Mouse (Mus musculus): Measurements from ENCODE around the gene Omp. TPM values are rescaled to one million over a fixed set of nuclear protein-coding genes. Genes with fewer than 3 reads are reported as not detected.

Gene Omp
- total RNA-seq, 2 experiments from 2014 or later = 1.1 to 1.5 TPM

DNA sequence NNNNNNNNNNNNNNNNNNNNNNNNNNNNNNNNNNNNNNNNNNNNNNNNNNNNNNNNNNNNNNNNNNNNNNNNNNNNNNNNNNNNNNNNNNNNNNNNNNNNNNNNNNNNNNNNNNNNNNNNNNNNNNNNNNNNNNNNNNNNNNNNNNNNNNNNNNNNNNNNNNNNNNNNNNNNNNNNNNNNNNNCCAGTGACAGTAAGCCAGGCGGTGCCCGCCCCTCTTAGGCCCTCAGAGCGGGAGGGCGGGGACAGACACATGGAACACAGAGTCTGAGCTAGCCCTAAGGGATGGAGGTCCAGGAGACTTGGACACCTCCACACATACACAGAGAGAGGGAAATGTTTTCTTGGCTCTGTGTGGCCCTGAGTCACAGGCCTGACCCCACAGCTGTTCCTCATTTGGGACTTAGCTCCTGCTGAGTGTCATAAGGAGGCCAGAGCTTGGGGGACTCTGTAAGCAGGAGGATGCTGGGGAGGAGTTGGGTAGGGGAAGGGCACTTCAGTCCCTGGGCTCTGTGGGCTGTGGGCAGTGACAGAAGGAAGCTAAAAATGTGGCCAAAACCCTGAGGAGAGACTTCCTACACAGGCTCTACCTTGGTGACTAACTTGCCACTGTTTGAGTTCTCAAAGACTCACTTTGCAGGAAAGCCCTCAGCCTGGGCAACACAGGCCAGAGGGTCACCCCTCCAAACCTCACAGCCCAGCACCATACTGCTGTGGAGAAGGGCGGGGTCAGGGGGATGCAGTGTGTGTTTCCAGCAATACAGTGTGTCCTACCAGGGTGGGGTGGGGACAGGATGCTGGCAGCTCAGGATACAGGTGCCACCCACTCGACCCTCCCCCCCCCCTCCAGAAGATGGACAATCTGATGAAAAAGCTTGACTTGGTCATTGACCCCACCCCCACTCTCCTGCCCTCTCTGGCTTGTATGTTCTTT, 26.1 kb upstream of the Omp start:
- no peak for DNase-seq (ENCODE audit: low spot score in 2 of 2)

DNA sequence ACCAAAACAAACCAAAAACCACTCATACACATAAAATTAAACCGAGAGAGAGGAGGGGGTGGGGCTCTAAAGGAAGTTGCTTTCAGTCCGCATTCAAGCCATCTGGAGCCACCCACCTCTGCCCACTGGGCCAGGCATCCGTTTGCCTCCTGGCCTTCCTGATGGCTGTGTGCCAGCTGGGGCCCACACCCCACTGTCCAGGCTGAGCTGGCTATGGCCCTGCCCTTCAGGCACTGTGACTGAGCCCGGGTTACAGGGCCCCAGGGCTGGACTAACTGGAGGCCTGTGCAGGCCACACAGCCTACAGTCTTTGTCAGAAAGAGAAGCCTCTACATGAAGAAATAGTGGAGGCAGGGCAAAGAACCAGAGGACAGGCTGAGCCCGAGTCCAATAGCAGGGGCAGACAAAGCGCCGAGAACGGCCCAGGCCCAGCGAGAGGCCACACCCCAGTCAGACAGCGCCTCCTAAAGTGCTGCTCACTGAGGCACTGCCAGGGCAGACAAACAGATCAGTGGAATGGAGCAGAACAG, 19.8 kb upstream of the Omp start:
- DNase-seq (ENCODE audit: low spot score in 2 of 2) = no peak

DNA sequence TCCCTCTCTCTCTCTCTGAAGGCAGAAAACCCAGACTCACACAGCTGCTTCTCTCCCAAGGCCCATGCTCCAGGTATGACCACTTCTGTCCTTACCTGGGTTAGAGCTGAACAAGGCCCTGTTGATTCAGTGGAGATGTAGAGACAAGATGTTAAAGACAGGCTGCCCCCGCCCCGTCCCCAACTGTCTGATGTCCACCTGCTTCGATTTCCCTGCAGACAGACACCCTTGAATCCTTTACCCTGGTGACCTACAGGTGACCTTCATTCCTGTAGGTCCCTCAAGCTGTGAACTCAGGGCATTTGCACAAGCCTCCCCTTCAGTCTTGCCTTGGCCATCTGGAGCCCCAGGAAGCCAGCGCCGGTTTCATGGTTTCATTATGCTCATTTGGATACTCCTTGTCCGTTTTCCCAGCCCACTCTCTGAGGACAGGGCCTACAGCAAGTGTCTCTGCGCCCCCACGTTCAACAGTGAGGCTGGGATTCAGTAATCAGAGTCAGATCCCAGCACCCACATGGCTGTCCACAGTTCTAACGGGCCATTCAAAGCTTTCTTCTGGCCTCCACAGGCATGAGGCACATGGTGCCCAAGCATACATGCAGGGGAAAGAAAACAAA, 19.2 kb upstream of the Omp start:
- DNase-seq (ENCODE audit: low spot score in 2 of 2) = no peak

DNA sequence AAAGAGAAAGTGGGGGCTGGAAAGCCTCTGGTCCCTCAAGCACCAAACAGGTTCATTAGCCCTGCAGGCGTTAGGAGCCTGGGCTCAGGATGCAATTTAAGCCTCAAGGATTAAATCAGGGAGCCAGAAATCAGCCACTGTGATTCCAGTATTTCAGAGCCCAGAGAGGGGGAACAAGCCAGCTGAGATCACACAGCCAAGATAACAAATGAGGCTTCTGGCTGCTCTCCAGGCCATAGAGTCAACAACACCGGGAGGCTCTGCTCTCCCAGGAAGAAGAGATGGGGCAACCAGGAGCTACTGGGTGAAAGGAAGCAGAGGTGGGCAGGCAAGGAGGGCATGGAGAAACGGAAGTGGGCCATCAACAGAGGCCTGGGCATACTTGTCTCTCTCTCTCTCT, 18.4 kb upstream of the Omp start:
- no peak for DNase-seq (ENCODE audit: low spot score in 2 of 2)

DNA sequence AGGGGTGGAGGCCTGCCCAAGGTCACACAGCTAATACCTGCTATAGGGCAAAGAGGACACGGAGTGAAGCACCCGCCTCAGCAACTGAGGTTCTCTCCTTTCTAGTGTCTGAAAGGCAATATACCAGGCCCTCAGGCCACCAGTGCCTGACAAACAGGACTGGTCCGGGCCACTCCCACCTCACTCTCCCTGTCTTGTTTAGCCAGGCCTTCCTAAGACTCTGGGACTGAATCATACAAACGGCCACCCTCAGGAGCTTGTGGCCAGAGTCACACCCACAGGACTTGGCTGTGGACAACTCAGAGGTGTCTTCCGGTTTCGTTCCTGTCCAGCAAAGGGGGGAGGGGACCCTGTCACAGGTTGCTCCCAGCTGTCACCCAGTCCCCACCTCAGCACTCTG, 16.9 kb upstream of the Omp start:
- no peak for DNase-seq (ENCODE audit: low spot score in 2 of 2)

DNA sequence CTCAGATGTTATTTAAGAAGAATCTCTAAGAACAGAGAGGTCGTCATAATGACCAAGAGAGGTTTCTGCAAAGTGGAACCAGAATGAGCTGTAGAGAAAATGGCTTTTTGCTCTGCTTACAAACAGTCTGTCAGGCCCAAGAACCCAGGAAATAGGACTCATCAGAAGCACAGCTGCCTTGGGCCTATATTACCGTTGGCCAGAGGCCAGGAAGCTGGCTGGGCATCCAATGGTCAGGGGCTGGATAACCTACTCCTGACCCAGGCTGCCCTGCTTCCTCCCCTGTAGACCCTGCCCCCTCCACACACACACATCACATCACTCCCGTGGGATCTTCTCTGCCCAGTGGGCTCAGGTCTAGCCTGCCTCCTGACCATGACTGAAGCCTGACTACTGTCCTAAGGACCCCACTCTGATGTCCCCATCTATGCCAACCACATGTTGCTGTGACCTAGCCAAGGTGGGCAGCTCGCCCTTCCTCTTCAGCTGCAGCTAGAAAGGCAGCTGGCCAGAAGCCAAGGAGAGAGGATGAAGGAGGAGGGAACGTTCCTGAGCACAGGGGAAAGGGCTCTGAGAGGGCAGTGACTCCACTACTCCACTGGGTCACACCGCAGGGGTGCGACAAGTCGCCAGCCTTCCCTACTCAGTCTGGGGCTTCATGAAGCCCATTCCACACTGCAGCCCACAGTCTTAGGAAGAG, 14.9 kb upstream of the Omp start:
- no peak for DNase-seq (ENCODE audit: low spot score in 2 of 2)

DNA sequence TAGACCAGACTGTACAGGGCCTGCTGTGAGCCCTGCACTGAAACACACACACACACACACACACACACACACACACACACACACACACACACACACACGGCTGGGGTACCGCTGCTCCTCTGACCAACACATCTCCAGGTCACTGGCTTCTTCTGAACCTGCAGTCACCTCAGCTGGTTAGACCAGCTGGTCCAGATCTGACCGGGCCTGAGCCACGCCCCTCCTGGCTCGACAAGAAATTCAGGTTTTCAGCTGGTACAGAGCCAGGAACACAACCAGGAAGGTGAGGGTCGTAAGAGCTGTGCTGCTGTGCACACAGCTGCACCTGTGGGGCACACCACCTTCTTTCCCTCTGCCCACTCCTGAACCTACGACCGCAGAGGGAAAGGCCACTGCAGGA, 13.2 kb upstream of the Omp start:
- DNase-seq (ENCODE audit: low spot score in 2 of 2) = no peak

DNA sequence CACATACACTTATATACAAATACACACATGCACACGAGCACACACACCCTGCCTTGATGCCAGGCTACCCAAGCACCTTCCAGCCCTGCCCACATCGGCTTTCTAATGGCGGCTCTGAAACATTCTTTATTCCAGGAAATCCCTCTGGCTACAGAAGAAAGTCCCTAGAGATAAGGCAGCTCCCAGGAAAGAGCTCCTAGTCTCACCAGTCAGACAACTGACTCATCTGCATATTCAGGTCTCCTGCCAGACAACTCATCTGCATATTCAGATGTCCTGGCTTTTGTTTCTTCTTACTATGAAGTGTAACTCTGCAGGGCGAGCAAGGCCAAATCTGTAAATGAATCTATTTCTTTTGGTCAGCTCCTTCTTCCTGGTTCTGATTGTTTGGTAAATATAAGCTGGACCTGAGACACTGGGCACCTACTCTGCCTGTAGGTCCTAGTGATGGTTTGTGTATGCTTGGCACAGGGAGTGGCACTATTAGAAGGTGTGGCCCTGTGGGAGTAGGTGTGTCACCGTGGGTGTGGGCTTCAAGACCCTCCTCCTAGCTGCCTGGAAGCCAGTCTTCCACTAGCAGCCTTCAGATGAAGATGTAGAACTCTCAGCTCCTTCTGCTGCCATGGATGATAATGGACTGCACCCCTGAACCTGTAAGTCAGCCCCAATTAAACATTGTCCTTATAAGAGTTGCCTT, 12.5 kb upstream of the Omp start:
- DNase-seq (ENCODE audit: low spot score in 2 of 2) = no peak

DNA sequence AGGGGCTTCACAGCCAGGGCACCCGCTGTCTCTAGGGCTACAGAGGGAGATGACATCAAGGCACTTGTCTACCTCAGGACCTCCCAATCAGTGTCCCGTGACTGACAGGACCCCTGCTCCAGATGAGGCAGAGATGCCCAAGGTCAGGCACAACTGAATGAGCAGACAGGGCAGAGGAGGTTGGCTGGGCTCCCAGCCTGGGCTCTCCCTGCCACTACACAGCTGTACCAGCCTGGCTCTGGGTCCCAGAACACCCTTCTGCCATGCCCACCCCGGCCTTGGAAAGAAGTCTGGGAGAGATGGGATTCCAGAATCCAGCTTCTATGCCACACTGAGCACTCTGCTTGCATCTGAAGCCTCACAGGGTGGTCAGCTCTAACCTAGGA, 11.0 kb upstream of the Omp start:
- DNase-seq (ENCODE audit: low spot score in 2 of 2) = no peak

DNA sequence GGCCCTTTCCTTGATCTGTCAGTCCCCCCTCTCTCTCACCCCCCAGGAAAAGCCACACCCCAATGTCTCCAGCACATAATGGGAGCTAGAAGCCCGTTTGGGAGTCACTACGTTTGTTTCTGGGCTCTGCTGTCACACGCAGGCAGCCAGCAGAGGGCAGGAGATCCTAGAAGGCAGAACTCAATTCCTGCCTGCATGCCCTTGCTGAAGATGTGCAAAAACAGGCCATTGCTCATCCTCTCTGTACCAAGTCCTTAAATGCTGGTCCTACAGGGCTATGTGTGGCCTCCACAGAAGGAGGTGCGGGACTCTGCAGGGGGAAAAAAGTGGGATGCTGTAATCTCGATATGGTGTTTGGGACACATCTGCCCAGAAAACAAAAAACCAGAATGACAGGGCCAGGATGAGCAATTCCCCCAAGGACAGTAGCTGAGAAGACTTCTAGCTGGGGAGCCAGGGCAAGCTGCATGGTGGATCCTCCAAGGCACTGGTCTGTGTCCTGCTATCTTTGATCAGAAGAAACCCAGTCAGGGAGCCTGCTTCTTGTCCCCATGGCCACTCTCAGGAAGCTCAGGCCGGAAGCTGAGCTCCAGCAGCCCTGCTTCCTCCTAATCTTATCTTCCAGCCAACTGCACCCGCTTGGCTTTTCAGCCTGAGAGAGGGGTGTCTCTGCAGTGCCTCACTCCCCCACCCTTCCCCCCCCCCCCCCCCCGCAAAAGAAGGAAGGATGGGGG, 10.4 kb upstream of the Omp start:
- peak; percentile 58 to 73 for DNase-seq (ENCODE audit: low spot score in 2 of 2)

DNA sequence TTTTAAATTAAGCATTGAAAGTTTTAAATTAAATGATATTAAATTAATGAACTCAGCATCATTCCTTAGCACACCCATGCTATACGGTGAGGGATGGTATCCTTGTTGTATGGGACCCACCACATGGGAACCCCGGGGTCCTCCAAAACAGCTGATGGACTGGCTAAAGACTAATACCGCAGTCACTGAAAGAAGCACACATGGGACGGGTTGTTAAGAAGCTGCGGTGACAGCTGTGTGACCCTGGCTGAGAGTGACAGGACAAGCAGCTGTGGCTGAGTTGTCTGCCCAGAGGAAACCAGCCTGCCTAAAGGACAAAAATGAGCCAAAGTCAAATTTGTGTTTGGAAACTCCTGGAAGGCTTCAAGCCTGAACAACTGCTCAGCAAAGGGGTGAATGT, 8.6 kb upstream of the Omp start:
- no peak for DNase-seq (ENCODE audit: low spot score in 2 of 2)

DNA sequence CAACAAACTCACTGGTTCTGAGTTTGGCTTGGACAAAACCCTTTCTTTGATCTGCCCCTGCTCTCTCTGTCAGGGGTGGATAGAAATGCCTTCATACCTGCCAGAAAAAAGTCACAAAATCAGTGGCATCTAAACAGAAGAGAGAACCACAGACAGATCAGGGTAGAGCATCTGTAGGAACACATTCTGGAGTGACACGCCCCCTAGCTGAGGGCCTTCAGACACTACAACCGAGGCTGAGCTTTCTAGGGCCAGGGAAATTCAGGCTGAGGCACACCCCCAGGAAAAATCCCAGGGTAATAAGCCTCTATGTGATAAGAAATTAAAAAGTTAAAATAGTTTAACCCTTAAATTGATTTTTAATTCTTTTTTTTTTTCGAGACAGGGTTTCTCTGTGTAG, 8.0 kb upstream of the Omp start:
- no peak for DNase-seq (ENCODE audit: low spot score in 2 of 2)

DNA sequence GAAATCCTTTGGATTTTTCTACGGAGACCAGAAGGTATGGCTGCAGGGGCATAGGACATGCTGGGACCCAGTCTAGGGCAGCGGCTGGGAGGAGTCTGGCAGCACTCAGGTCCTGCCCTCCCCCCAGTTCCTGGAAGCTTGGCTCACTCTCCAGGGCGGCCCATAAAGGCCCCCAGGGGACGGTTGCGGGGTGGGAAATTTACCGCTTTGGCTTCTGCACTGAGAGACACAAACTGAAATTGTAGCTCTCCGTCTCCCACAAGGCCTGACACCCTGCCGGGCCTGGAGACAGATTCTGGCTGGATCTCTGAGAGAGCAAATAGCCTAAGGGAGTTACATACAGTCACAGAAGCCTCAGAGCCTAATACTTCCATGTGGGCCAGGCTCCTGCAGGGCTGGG, 7.1 kb upstream of the Omp start:
- DNase-seq (ENCODE audit: low spot score in 2 of 2) = no peak

DNA sequence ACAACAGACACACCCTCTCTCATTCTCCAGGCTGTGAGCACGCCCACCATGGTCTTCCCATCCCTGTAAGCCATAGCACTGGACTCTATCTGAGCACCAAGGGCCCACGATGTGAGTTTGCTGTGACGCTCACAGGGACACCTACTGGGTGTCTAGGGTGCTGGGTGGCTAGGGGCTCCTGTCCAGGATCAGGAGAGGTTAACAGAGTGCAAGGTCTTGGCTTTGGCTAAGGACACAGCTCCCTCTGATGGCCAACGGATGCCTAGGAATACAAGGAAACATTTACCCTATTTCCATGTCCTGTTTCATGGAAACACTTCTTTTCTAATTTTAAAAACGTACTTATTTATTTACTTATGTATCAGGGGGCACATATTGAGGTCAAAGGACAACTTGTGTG, 5.2 kb upstream of the Omp start:
- DNase-seq (ENCODE audit: low spot score in 2 of 2) = no peak

DNA sequence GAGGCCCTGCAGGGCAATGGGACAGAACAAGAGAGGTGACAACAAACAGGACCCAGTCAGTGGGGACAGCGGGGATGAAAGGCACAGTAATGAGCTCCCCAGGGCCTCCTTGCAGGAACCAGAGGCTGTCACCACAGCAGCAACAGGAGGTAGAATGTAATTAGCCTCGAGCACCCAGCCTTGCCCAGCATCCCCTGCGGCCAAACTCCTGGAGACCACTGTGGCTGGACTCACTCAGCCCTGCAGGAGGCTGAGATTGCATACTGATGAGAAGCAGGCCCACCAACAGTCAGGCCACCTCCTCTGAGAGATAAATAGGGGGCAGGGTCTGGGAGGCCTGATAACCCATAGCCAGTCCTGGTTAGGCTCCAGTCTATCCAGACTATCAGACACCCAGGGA, 4.5 kb upstream of the Omp start:
- no peak for DNase-seq (ENCODE audit: low spot score in 2 of 2)

DNA sequence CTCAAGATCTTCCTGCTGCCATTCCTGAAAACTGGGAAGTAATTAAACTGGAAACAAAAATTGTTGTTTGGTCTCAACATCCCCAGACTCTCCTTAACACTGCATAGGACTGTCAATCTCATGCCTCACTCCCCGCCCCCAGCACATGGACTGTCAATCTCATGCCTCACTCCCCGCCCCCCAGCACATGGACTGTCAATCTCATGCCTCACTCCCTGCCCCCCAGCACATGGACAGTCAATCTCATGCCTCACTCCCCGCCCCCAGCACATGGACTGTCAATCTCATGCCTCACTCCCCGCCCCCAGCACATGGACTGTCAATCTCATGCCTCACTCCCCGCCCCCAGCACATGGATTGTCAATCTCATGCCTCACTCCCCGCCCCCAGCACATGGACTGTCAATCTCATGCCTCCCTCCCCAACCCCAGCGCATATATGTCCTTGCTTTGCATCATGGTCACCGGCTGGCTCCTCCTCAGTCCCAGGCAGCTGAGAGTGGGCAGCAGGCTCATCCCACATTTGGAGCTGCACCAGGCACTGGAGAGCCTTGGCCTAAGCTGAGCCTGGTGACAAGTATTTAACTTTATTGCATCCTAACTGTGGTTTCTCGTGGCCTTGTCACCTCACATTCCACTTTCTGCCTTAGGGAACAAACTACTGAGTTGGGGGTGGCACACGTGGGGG, 3.6 kb upstream of the Omp start:
- no peak for DNase-seq (ENCODE audit: low spot score in 2 of 2)

DNA sequence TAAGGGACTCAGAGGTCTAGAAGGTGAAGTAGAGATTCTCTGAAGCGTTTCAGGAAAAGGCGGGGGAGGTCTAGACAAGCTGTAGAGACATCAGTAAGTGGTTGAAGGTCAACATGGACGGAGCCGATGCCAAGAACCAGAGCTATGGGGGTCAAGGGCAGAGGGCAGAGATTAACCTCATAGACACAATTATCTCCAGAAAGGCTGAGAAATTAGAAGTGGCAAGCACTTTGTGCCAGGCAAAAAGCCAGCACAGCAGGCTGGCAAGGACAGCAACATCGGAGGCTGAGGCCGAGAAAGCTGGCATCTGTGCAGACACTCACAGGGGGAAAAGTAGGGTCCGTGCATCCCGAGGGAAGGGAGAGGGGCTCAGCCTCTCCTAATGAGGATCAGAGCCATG, 2.5 kb upstream of the Omp start:
- DNase-seq (ENCODE audit: low spot score in 2 of 2) = no peak

DNA sequence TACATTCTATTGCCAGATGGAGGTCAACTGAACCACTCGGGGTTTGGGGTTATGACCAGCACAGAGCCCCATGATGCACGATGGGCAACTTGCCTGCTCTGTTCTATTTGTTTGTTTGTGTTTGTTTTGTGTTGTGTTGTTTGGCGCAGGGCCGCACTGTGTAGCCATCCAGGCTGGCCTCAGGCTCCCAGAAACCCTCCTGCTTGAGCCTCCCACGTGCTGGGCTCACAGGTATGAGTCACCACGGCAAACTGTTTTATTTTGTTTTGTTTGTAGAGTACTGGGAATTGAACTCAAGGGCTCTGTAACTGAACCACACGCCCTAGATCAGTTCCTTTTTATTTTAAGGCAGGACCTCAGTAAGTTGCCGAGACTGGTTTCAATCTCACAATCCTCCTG, 1.1 kb upstream of the Omp start:
- DNase-seq (ENCODE audit: low spot score in 2 of 2) = no peak

DNA sequence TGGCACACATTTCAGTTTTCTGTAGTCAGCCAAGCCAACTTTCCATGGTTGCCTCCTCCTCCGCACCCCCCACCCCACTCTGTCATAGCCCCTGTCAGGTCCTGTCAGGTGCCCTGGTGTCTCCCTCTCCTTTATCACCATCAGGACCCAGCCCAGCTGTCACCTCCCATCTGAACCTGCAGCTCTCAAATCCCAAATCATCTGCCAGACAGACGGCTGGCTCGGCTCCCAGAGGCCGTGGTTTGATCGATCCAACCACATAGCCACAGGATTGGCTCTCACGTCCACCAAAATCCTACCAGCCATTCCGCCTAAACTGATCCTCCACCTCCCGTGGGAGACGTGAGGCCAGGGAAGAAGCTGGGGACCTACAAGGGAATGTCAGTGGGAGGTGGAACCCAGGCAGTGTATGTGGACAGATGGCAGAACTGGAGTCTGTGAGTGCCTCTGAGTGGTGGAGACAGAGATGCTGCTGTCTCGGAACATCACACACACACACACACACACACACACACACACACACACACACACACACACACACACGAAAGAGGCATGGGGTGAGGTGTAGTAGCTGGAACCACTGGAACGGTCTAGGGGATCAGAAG, 642 bp upstream of the Omp start:
- peak; percentile 61 to 68 for DNase-seq (ENCODE audit: low spot score in 2 of 2)

DNA sequence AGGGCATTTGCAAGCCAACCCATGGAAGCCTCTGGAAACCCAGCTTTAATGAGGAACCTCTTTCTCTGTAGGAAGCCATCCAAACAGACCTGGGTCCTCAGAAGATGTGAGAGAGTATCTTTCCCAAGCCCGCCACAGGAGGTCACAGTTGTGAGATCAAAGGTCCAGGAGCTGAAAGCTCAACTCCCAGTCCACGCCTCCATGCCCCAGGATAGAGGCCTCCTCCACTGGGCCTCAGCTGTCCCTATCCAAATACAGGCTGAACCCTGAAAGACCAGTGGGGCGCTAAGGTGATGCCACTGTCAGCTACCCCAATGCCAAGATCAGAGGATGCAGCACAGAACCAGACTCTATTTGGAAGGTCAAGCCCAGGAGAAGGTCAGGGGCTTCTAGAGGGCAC, 2.7 kb downstream of the Omp start:
- no peak for DNase-seq (ENCODE audit: low spot score in 2 of 2)

All from layer of hippocampus, postnatal 14 days (tissue).